Mouse (Mus musculus): ENCODE results near the gene Echs1.

DNA sequence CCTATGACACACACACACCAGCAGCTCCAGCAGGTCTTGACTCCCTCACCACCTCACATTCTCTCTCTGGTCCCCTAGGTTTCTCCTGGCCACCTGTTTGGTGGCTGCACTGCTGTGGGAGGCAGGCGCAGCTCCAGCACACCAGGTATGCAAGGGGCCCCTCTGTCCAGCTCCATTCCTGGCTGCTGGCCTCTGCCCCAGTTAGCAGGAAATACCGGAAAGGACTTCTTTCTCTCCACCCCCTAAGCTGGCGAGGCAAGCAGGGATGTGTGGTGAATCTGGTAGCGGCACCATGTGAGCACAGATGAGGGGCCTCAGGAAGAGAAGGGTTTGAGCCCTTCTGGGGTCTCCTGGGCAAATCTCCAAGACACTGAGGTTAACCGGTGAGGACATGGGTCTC, 21.3 kb downstream of the Echs1 start:
- TF ChIP-seq CTCF (IDR thresholded peaks at IDR 0.05; ENCODE audit: low read depth), result no peak
- TF ChIP-seq EP300 (optimal IDR thresholded peaks at IDR 0.05), result no peak

Measured in stomach, postnatal 0 days (tissue).